Mouse (Mus musculus) neural tube, embryonic 15.5 days (tissue): ENCODE measurements around the gene Hbs1l. TPM values are rescaled to one million over a fixed set of nuclear protein-coding genes. Genes with fewer than 3 reads are reported as not detected.
"Not testable (repeated sequence)": the region's sequence is repeated elsewhere in the genome, so short reads cannot be mapped to it uniquely, and the experiment has no call there.

Experiments used
- ATAC-seq: fragments of 200-750 bp; cut with Nextera tagmentation; 2 replicates; pipeline ENCODE4 v1.8.0; 2017; ENCODE audit warnings: mild to moderate bottlenecking, moderate TSS enrichment, moderate library complexity; ENCODE audit not compliant: low FRiP score
- H3K27ac ChIP-seq: fragments of 300-500 bp; sonication (generic); replicated peaks from 2 replicates; pipeline ENCODE4 v1.5.1; 2015; ENCODE audit warnings: mild to moderate bottlenecking, inconsistent platforms
- H3K27me3 ChIP-seq: fragments of 300-500 bp; sonication (generic); replicated peaks from 2 replicates; pipeline ENCODE4 v1.6.1; 2015; ENCODE audit warnings: inconsistent platforms
- H3K36me3 ChIP-seq: fragments of 300-500 bp; sonication (generic); 2 replicates; pipeline ENCODE4 v1.6.1; 2015; ENCODE audit warnings: inconsistent platforms
- H3K4me1 ChIP-seq: fragments of 300-500 bp; sonication (generic); 2 replicates; pipeline ENCODE4 v1.6.1; 2015; ENCODE audit warnings: inconsistent platforms
- H3K4me2 ChIP-seq: fragments of 300-500 bp; sonication (generic); 2 replicates; pipeline ENCODE4 v1.6.1; 2015; ENCODE audit warnings: inconsistent platforms, mild to moderate bottlenecking, moderate library complexity
- H3K4me3 ChIP-seq: fragments of 300-500 bp; sonication (generic); replicated peaks from 2 replicates; pipeline ENCODE4 v1.5.1; 2015; ENCODE audit warnings: mild to moderate bottlenecking, inconsistent platforms
- H3K9ac ChIP-seq: fragments of 300-500 bp; sonication (generic); replicated peaks from 2 replicates; pipeline ENCODE4 v1.6.1; 2015; ENCODE audit warnings: mild to moderate bottlenecking, inconsistent platforms
- H3K9me3 ChIP-seq: fragments of 300-500 bp; sonication (generic); replicated peaks from 2 replicates; pipeline ENCODE4 v1.6.1; 2016; ENCODE audit warnings: inconsistent platforms
- WGBS: fragments of 180-500 bp; shearing (Covaris S2); methylation state at CpG from one replicate; pipeline ENCODE4 v1.1.7; 2015; ENCODE audit warnings: mixed read lengths; 5-methylcytosine and 5-hydroxymethylcytosine counted together
- polyA plus RNA-seq: library from polyadenylated mRNA; unstranded; fragments of >200 nt; fragmentation: Nextera tagmentation; extraction: Ambion mirVana; gene quantifications from 2 replicates; pipeline ENCODE4 v1.2.1, GENCODE M21; 2015

Hbs1l gene
- polyA plus RNA-seq, 1 experiment from 2014 or later: 86.5 TPM

GRCm38 (mm10) chr10:21395426-21396139 lies 99.8 kb downstream of the Hbs1l start:
- ATAC-seq: no peak
- no peaks in the 10 kb centered on the region for H3K36me3 ChIP-seq
- 90% methylated on average over 14 of the region's 14 CpGs for WGBS

GRCm38 (mm10) chr10:21398873-21399425 lies 103.2 kb downstream of the Hbs1l start:
- not testable (repeated sequence) for H3K4me2 ChIP-seq, ATAC-seq, H3K4me1 ChIP-seq, H3K27me3 ChIP-seq, H3K27ac ChIP-seq, H3K36me3 ChIP-seq, H3K9ac ChIP-seq, H3K4me3 ChIP-seq, H3K9me3 ChIP-seq
- 72% methylated on average over 6 of the region's 6 CpGs for WGBS

More at GRCm38 (mm10) chr10:21395426-21396139, 99.8 kb downstream of the Hbs1l start:
- H3K9ac ChIP-seq: no peak overlapping the region
- no peak overlapping the region for H3K4me2 ChIP-seq
- no peaks in the 10 kb centered on the region for H3K4me1 ChIP-seq
- no peaks in the 10 kb centered on the region for H3K9me3 ChIP-seq
- H3K4me3 ChIP-seq: no peak overlapping the region
- H3K27me3 ChIP-seq: no peaks in the 10 kb centered on the region
- H3K27ac ChIP-seq: no peak overlapping the region

- Histone ChIP-seq H3K9me3 (no peaks in the 10 kb centered on the region), H3K4me3 (no peak overlapping the region), H3K4me2 (no peak overlapping the region), H3K4me1 (no peaks in the 10 kb centered on the region), H3K27ac (no peak overlapping the region), H3K36me3 (no peaks in the 10 kb centered on the region), H3K9ac (no peak overlapping the region), H3K27me3 (no peaks in the 10 kb centered on the region)
- ATAC-seq: no peak
- 68% methylated on average over 8 of the region's 8 CpGs for WGBS
These were observed 103.8 kb downstream of the Hbs1l start for GRCm38 (mm10) chr10:21399622-21400021.

GRCm38 (mm10) chr10:21400031-21400430 lies 104.3 kb downstream of the Hbs1l start:
- no peak overlapping the region for H3K27ac ChIP-seq
- no peaks in the 10 kb centered on the region for H3K36me3 ChIP-seq
- 66% methylated on average over 7 of the region's 7 CpGs for WGBS
- no peak overlapping the region for H3K9ac ChIP-seq
- no peaks in the 10 kb centered on the region for H3K4me1 ChIP-seq
- no peaks in the 10 kb centered on the region for H3K27me3 ChIP-seq
- H3K4me2 ChIP-seq: no peak overlapping the region
- no peaks in the 10 kb centered on the region for H3K9me3 ChIP-seq
- no peak for ATAC-seq
- H3K4me3 ChIP-seq: no peak overlapping the region

GRCm38 (mm10) chr10:21400453-21400852 lies 104.7 kb downstream of the Hbs1l start:
- Histone ChIP-seq H3K4me3 (no peak overlapping the region), H3K27ac (no peak overlapping the region), H3K27me3 (no peaks in the 10 kb centered on the region), H3K36me3 (no peaks in the 10 kb centered on the region), H3K9ac (no peak overlapping the region), H3K4me1 (no peaks in the 10 kb centered on the region), H3K9me3 (no peaks in the 10 kb centered on the region), H3K4me2 (no peak overlapping the region)
- WGBS: 71% methylated on average over 2 of the region's 2 CpGs
- ATAC-seq: no peak

GRCm38 (mm10) chr10:21401259-21401658 lies 105.5 kb downstream of the Hbs1l start:
- Histone ChIP-seq H3K36me3 (no peaks in the 10 kb centered on the region), H3K4me2 (no peak overlapping the region), H3K4me3 (no peak overlapping the region), H3K4me1 (no peaks in the 10 kb centered on the region), H3K27ac (no peak overlapping the region), H3K9me3 (no peaks in the 10 kb centered on the region), H3K27me3 (no peaks in the 10 kb centered on the region), H3K9ac (no peak overlapping the region)
- 61% methylated on average over 4 of the region's 4 CpGs for WGBS
- ATAC-seq: no peak

GRCm38 (mm10) chr10:21404822-21405221 lies 109.0 kb downstream of the Hbs1l start:
- Histone ChIP-seq H3K9ac (no peak overlapping the region), H3K4me3 (no peak overlapping the region), H3K4me2 (no peak overlapping the region), H3K9me3 (no peaks in the 10 kb centered on the region), H3K4me1 (no peaks in the 10 kb centered on the region), H3K36me3 (no peaks in the 10 kb centered on the region), H3K27ac (no peak overlapping the region), H3K27me3 (no peaks in the 10 kb centered on the region)
- WGBS: 94% methylated on average over 4 of the region's 4 CpGs
- no peak for ATAC-seq

GRCm38 (mm10) chr10:21405707-21406534 lies 110.1 kb downstream of the Hbs1l start:
- no peaks in the 10 kb centered on the region for H3K27me3 ChIP-seq
- 80% methylated on average over 11 of the region's 11 CpGs for WGBS
- no peak for ATAC-seq
- H3K36me3 ChIP-seq: no peaks in the 10 kb centered on the region
- H3K9ac ChIP-seq: no peak overlapping the region
- H3K4me1 ChIP-seq: no peaks in the 10 kb centered on the region
- H3K4me3 ChIP-seq: no peak overlapping the region
- H3K9me3 ChIP-seq: no peaks in the 10 kb centered on the region
- H3K27ac ChIP-seq: no peak overlapping the region
- no peak overlapping the region for H3K4me2 ChIP-seq

- 80% methylated on average over 5 of the region's 5 CpGs for WGBS
- Histone ChIP-seq H3K4me2 (no peak overlapping the region), H3K36me3 (no peaks in the 10 kb centered on the region), H3K27ac (no peak overlapping the region), H3K4me3 (no peak overlapping the region), H3K9me3 (no peaks in the 10 kb centered on the region), H3K4me1 (no peaks in the 10 kb centered on the region), H3K27me3 (no peaks in the 10 kb centered on the region), H3K9ac (no peak overlapping the region)
- no peak for ATAC-seq
These were observed 114.9 kb downstream of the Hbs1l start for GRCm38 (mm10) chr10:21410711-21411110.

- ATAC-seq: no peak
- H3K27me3 ChIP-seq: no peaks in the 10 kb centered on the region
- 76% methylated on average over 6 of the region's 6 CpGs for WGBS
- no peaks in the 10 kb centered on the region for H3K4me1 ChIP-seq
- no peak overlapping the region for H3K27ac ChIP-seq
- no peak overlapping the region for H3K4me2 ChIP-seq
- no peaks in the 10 kb centered on the region for H3K36me3 ChIP-seq
- no peaks in the 10 kb centered on the region for H3K9me3 ChIP-seq
- H3K4me3 ChIP-seq: no peak overlapping the region
- no peak overlapping the region for H3K9ac ChIP-seq
These were observed 115.9 kb downstream of the Hbs1l start for GRCm38 (mm10) chr10:21411621-21412205.

- WGBS: 81% methylated on average over 4 of the region's 4 CpGs
- H3K9me3 ChIP-seq: no peaks in the 10 kb centered on the region
These were observed 119.3 kb downstream of the Hbs1l start for GRCm38 (mm10) chr10:21415031-21415430.

More at GRCm38 (mm10) chr10:21415031-21415430, 119.3 kb downstream of the Hbs1l start:
- ATAC-seq: no peak
- Histone ChIP-seq H3K4me3 (no peak overlapping the region), H3K9ac (no peak overlapping the region), H3K27me3 (no peaks in the 10 kb centered on the region), H3K4me1 (no peaks in the 10 kb centered on the region), H3K4me2 (no peak overlapping the region), H3K27ac (no peak overlapping the region), H3K36me3 (no peaks in the 10 kb centered on the region)
